Mouse (Mus musculus): ENCODE results near the gene Clec4e. TPM values are rescaled to one million over a fixed set of nuclear protein-coding genes. Genes with fewer than 3 reads are reported as not detected.
"Not testable (repeated sequence)": the region's sequence is repeated elsewhere in the genome, so short reads cannot be mapped to it uniquely, and the experiment has no call there.

The Clec4e gene
- polyA plus RNA-seq (2015; fragmentation: Nextera tagmentation; extraction: Ambion mirVana), result 0.31 TPM in 1 of 2 replicates, not detected in the other

GRCm38 (mm10) chr6:123289753-123290152, at the start of gene Clec4e:
Clec4e (minus strand) TSS chr6:123289870.
- Histone ChIP-seq H3K4me3 (replicated peaks) (no peak within 1 kb of the TSS), H3K4me2 (no peak within 1 kb of the TSS), H3K36me3 (no peaks in the 10 kb centered on the region), H3K27ac (replicated peaks) (no peak within 1 kb of the TSS), H3K27me3 (replicated peaks) (no peaks in the 10 kb centered on the region), H3K9me3 (replicated peaks) (no peaks in the 10 kb centered on the region), H3K4me1 (no peaks in the 10 kb centered on the region), H3K9ac (replicated peaks) (no peak within 1 kb of the TSS)
- WGBS, result 86% methylated on average over 4 of the region's 4 CpGs
- no peak for ATAC-seq (ENCODE audit: low FRiP score)

- H3K27ac ChIP-seq (replicated peaks), result no peak overlapping the region
- WGBS, result 33% methylated on average over 2 of the region's 2 CpGs
- no peak for ATAC-seq (ENCODE audit: low FRiP score)
- H3K9ac ChIP-seq (replicated peaks), result no peak overlapping the region
- H3K9me3 ChIP-seq (replicated peaks), result no peaks in the 10 kb centered on the region
- H3K4me1 ChIP-seq, result no peaks in the 10 kb centered on the region
- no peaks in the 10 kb centered on the region for H3K36me3 ChIP-seq
- H3K27me3 ChIP-seq (replicated peaks), result no peaks in the 10 kb centered on the region
- no peak overlapping the region for H3K4me3 ChIP-seq (replicated peaks)
- H3K4me2 ChIP-seq, result no peak overlapping the region
Observed at GRCm38 (mm10) chr6:123332503-123332902, 42.8 kb upstream of the Clec4e start.

- 89% methylated on average over 2 of the region's 2 CpGs for WGBS
- no peaks in the 10 kb centered on the region for H3K27me3 ChIP-seq (replicated peaks)
- ATAC-seq (ENCODE audit: low FRiP score), result no peak
- H3K9me3 ChIP-seq (replicated peaks), result no peaks in the 10 kb centered on the region
- H3K4me1 ChIP-seq, result no peaks in the 10 kb centered on the region
- H3K4me2 ChIP-seq, result no peak within 1 kb of the TSS
- H3K27ac ChIP-seq (replicated peaks), result no peak within 1 kb of the TSS
- no peaks in the 10 kb centered on the region for H3K36me3 ChIP-seq
- H3K9ac ChIP-seq (replicated peaks), result no peak within 1 kb of the TSS
- H3K4me3 ChIP-seq (replicated peaks), result no peak within 1 kb of the TSS
Observed at GRCm38 (mm10) chr6:123308033-123308432, 18.4 kb upstream of the Clec4e start, which contains the start of gene Vmn2r19. Vmn2r19 (plus strand) TSS chr6:123308333.

GRCm38 (mm10) chr6:123306315-123306714, 16.6 kb upstream of the Clec4e start:
- ATAC-seq (ENCODE audit: low FRiP score); H3K4me1 ChIP-seq: not testable (repeated sequence)

GRCm38 (mm10) chr6:123296687-123297086, 7.0 kb upstream of the Clec4e start:
- H3K36me3 ChIP-seq, result no peaks in the 10 kb centered on the region
- no peak overlapping the region for H3K27ac ChIP-seq (replicated peaks)
- WGBS, result 61% methylated on average over 1 of the region's 1 CpGs
- no peak overlapping the region for H3K9ac ChIP-seq (replicated peaks)
- H3K4me2 ChIP-seq, result no peak overlapping the region
- no peaks in the 10 kb centered on the region for H3K4me1 ChIP-seq
- no peak overlapping the region for H3K4me3 ChIP-seq (replicated peaks)
- H3K9me3 ChIP-seq (replicated peaks), result no peaks in the 10 kb centered on the region
- no peak for ATAC-seq (ENCODE audit: low FRiP score)
- H3K27me3 ChIP-seq (replicated peaks), result no peaks in the 10 kb centered on the region

More at GRCm38 (mm10) chr6:123306315-123306714, 16.6 kb upstream of the Clec4e start:
- not testable (repeated sequence) for H3K4me3 ChIP-seq (replicated peaks); H3K36me3 ChIP-seq; H3K9ac ChIP-seq (replicated peaks); H3K4me2 ChIP-seq; H3K9me3 ChIP-seq (replicated peaks); H3K27ac ChIP-seq (replicated peaks); H3K27me3 ChIP-seq (replicated peaks)
- WGBS, result 92% methylated on average over 7 of the region's 7 CpGs

GRCm38 (mm10) chr6:123293509-123293908, 3.8 kb upstream of the Clec4e start:
- H3K27me3 ChIP-seq (replicated peaks); H3K36me3 ChIP-seq; H3K4me1 ChIP-seq; H3K9me3 ChIP-seq (replicated peaks); H3K4me3 ChIP-seq (replicated peaks); H3K4me2 ChIP-seq; H3K27ac ChIP-seq (replicated peaks); ATAC-seq (ENCODE audit: low FRiP score); H3K9ac ChIP-seq (replicated peaks): not testable (repeated sequence)
- 92% methylated on average over 11 of the region's 11 CpGs for WGBS

- no peak overlapping the region for H3K4me2 ChIP-seq
- WGBS, result 97% methylated on average over 1 of the region's 1 CpGs
- H3K9me3 ChIP-seq (replicated peaks), result no peaks in the 10 kb centered on the region
- H3K4me3 ChIP-seq (replicated peaks), result no peak overlapping the region
- ATAC-seq (ENCODE audit: low FRiP score), result no peak
- no peaks in the 10 kb centered on the region for H3K4me1 ChIP-seq
- H3K27me3 ChIP-seq (replicated peaks), result no peaks in the 10 kb centered on the region
- H3K27ac ChIP-seq (replicated peaks), result no peak overlapping the region
- H3K36me3 ChIP-seq, result no peaks in the 10 kb centered on the region
- no peak overlapping the region for H3K9ac ChIP-seq (replicated peaks)
Observed at GRCm38 (mm10) chr6:123292751-123293400, 3.2 kb upstream of the Clec4e start.

GRCm38 (mm10) chr6:123288931-123289330, 739 bp downstream of the Clec4e start:
- H3K27me3 ChIP-seq (replicated peaks), result no peaks in the 10 kb centered on the region
- ATAC-seq (ENCODE audit: low FRiP score), result no peak
- no peak overlapping the region for H3K4me2 ChIP-seq
- WGBS, result 85% methylated on average over 10 of the region's 10 CpGs
- no peak overlapping the region for H3K4me3 ChIP-seq (replicated peaks)
- H3K27ac ChIP-seq (replicated peaks), result no peak overlapping the region
- H3K4me1 ChIP-seq, result no peaks in the 10 kb centered on the region
- H3K9me3 ChIP-seq (replicated peaks), result no peaks in the 10 kb centered on the region
- no peak overlapping the region for H3K9ac ChIP-seq (replicated peaks)
- no peaks in the 10 kb centered on the region for H3K36me3 ChIP-seq

- Histone ChIP-seq H3K9me3 (replicated peaks) (no peaks in the 10 kb centered on the region), H3K4me1 (no peaks in the 10 kb centered on the region), H3K9ac (replicated peaks) (no peak overlapping the region), H3K27me3 (replicated peaks) (no peaks in the 10 kb centered on the region), H3K27ac (replicated peaks) (no peak overlapping the region), H3K36me3 (no peaks in the 10 kb centered on the region), H3K4me3 (replicated peaks) (no peak overlapping the region), H3K4me2 (no peak overlapping the region)
- WGBS, result 91% methylated on average over 2 of the region's 2 CpGs
- ATAC-seq (ENCODE audit: low FRiP score), result no peak
Observed at GRCm38 (mm10) chr6:123286311-123286710, 3.4 kb downstream of the Clec4e start.

GRCm38 (mm10) chr6:123279443-123279842, 10.2 kb downstream of the Clec4e start:
- Histone ChIP-seq H3K4me1 (no peaks in the 10 kb centered on the region), H3K9me3 (replicated peaks) (no peaks in the 10 kb centered on the region), H3K36me3 (no peaks in the 10 kb centered on the region), H3K4me3 (replicated peaks) (no peak overlapping the region), H3K27me3 (replicated peaks) (no peaks in the 10 kb centered on the region), H3K4me2 (no peak overlapping the region), H3K9ac (replicated peaks) (no peak overlapping the region), H3K27ac (replicated peaks) (no peak overlapping the region)
- 89% methylated on average over 2 of the region's 2 CpGs for WGBS
- ATAC-seq (ENCODE audit: low FRiP score), result no peak

- H3K4me3 ChIP-seq (replicated peaks), result no peak overlapping the region
- H3K27me3 ChIP-seq (replicated peaks), result no peaks in the 10 kb centered on the region
- no peaks in the 10 kb centered on the region for H3K36me3 ChIP-seq
- no peaks in the 10 kb centered on the region for H3K4me1 ChIP-seq
- H3K27ac ChIP-seq (replicated peaks), result no peak overlapping the region
- H3K9me3 ChIP-seq (replicated peaks), result no peaks in the 10 kb centered on the region
- ATAC-seq (ENCODE audit: low FRiP score), result no peak
- 86% methylated on average over 5 of the region's 5 CpGs for WGBS
- H3K4me2 ChIP-seq, result no peak overlapping the region
- H3K9ac ChIP-seq (replicated peaks), result no peak overlapping the region
Observed at GRCm38 (mm10) chr6:123266945-123267344, 22.7 kb downstream of the Clec4e start.

GRCm38 (mm10) chr6:123265809-123266208, 23.9 kb downstream of the Clec4e start:
- Histone ChIP-seq H3K4me3 (replicated peaks) (no peak overlapping the region), H3K9ac (replicated peaks) (no peak overlapping the region), H3K27me3 (replicated peaks) (no peaks in the 10 kb centered on the region), H3K9me3 (replicated peaks) (no peaks in the 10 kb centered on the region), H3K4me2 (no peak overlapping the region), H3K27ac (replicated peaks) (no peak overlapping the region), H3K36me3 (no peaks in the 10 kb centered on the region), H3K4me1 (no peaks in the 10 kb centered on the region)
- 95% methylated on average over 4 of the region's 4 CpGs for WGBS
- ATAC-seq (ENCODE audit: low FRiP score), result no peak

Data from neural tube, embryonic 15.5 days (tissue).